Mouse (Mus musculus): Measurements from ENCODE around the gene Gm28308.

DNA sequence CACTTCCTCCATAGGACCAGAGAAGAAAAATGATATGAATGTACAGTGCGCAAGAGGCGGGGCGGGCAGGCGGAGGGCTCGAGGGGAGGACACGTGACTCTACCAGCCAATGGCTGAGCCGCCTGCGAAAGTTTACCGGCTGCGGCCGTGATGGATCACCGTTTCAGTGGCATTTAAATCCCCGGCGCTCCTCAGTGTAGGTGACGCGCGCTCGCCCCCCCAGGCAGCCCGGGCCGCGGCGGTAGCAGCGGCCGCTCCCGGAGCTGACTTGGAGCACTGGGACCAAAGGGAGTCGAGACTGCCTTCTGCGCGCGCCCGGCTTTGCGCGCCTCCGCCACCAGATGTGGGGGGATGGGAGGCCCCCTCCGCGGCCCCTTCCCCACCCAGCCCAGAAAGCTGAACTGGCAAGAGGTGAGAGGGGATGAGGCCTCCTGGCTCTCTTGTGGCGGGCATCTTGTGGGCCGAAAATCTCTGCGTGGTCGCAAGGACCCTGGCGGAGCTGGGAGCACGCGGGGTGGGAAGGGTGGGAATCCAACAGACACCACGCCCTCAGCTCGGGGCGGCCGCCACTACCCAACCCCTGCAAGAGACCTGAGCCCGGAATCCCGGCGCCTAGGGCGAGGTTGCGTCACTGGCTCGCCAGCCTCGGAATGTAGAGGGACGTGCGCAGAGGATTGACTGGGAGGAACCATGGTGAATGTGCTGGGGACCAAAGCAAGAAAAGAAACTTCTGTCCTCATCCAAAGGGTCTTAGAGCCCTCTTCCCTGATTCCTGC lies 54.7 kb downstream of the Gm28308 start, which contains the start of gene Hoxa1:
- TF ChIP-seq CTCF (IDR thresholded peaks at IDR 0.05; ENCODE audit: extremely low read depth, insufficient read depth, insufficient read length, insufficient replicate concordance): no peak
- no peak for TF ChIP-seq POLR2A (IDR thresholded peaks at IDR 0.05; ENCODE audit: low read depth, low read length)
